Mouse (Mus musculus): ENCODE data around the gene Nr1h3.

DNA sequence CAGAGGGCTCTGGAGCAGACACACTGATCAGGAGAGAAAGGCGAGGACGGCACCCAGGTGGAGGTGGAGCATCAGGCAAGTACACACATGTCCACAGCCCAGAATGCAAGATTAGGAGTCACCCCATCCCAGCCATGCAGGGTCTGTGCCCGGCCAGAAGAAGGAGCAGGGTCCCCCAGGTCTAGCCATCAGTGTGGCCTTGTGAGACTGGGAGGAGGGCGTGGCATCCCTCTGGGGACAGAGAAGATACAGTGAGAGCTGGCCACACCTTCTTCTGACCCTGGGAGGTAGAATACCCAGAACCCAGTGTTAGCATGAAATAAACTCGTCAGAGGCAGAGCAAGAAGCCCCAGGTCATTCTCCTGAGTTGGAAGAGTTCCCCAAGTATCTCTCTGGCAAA lies 63.3 kb downstream of the Nr1h3 start:
- TF ChIP-seq CTCF (IDR thresholded peaks at IDR 0.05; ENCODE audit: low read depth), result no peak
- no peak for TF ChIP-seq EP300 (IDR thresholded peaks at IDR 0.05; ENCODE audit: low read depth)
